Mouse (Mus musculus) left cerebral cortex, adult 8-10 months (tissue): ENCODE data around the gene Rflnb. TPM values are rescaled to one million over a fixed set of nuclear protein-coding genes. Genes with fewer than 3 reads are reported as not detected.

Source experiments
- DNase-seq, 2 experiments: peaks; one replicate each; pipeline ENCODE4 v3.0.0; 2022; ENCODE audit warnings: low spot score in 2 of 2
- total RNA-seq, 4 experiments: library from RNA; stranded (reverse); gene quantifications; 2 replicates each; pipeline ENCODE4 v1.2.4; 2022

Gene Rflnb
- total RNA-seq, 4 experiments from 2014 or later = 7.5 to 9.7 (median 8.9) TPM

DNA sequence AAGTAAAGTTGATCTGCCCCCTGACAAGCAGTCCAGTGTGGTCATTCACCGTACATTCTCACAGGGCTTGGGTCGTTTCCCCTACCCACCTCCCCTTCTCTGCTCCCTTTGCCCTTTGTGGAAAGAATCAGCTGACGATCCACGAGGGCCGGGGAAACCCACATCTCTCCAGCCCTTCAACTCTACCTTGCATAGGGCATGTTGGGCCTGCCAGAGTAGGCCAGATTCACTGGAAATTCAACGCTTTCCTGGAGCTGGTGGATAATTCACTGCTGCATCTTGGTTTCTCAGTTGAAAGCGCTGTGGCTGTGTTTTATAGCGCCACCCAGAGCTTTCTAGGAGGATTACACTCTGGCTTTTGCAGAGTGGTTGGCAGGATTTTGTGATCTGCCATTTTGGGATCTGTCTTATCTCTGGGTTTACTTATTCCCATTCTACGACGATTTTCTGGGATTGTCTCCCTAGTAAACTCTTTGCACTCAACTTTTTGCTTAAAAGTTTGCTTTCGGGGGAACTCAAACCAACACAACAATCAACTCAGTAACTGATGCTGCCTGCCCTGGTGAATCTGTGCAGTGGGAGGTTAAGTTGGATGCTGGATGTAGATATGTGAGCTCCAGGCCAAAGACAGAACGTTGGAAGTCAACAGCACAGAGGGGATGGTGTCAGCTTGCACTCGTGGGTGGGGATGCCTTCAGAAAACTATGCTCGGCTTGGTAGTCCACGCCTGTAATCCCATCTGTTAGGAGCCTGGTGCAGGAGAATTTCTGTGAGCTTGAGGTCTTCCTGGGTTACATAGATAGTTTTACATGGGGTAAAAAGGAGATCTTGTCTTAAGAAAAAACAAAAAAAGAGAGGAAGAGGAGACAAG, 36.4 kb downstream of the Rflnb start:
- no peak for DNase-seq

DNA sequence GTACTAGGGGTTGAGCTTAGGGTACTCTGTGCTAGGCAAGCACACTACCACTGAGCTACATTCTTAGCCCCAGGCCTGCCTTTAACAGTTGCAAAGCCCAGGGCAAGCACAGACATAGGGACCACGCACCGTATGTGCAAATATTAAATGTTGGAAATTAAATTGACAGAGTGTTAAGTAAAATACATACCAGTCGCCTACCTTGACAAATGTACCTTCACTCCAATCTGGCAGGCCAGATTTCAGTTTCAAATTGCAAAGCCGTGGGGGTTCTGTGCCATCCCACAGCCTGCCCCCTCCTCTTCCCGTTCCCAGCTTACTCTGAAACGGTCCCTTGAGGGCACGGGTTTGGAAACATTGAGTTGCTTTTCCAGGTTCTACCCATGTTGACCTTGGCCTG, 41.6 kb downstream of the Rflnb start:
- DNase-seq = no peak

DNA sequence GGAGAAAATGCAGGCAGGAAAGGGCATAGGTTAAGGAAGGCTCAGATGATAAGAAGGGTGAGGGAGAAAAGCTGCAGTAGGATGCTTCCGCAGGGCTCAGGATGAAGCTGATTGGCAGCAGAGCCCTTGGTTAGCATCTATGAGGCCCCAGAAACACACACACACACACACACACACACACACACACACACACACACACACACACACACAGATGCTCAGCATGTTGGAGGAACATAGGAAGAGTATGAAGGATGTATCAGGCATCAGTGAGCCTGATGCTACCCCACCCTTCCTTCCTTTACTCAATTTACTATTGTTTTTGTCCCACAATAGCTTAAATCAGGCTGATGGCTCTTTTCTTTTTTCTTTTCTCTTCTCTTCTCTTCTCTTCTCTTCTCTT, 43.0 kb downstream of the Rflnb start:
- no peak for DNase-seq

DNA sequence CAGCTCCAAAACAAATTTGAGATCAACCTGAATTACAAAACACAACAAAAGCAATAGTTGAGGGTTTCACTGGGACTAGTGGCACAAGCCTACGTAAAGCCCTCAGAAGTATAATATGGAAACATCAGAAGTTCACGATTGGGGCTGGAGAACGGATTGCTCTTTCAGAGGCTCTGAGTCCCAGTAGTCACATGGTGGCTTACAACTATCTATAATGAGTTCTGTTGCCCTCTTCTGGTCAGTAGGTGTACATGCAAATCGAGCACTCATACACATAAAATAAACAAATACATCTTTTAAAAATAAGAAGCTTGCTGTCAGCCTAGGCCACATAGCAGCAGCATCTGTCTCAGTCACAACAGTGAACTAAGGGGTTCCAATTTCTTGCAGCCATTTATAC, 44.4 kb downstream of the Rflnb start:
- DNase-seq = no peak

DNA sequence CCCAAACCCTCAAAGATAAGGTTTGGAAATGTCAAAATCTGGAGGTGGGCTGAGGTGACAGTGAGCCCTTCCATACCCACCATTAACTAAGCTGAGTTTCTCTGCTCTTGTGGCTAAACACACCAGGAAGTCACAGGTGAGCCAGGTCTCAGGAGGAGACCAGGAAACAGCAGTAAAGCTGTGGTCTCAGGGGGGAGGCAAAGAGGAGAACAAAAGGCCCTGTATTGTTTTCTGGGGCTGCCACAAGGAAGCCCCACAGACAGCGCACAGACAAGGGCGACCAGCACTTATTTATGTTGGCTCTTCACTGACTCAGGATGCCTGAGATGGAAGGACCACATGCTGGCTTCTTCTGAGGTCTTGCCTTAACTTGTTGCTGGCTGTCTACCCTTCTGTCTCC, 47.2 kb downstream of the Rflnb start:
- DNase-seq = no peak

DNA sequence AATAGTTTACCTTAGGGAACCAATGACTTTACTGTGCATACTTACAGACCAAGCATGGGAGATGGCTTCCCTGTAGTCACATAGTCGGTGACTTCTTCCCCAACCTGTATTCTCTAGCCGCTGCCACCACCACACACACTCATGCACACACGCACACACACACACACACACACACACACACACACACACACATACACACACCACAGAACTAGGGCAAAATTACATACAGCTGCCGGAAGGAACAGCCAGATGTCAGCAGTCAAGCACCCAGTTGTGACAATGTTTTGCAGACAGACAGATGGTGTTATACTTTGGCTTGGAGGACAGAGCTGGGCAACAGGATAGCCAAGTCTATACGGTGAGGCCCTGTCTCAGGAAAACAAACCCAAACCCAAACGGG, 49.5 kb downstream of the Rflnb start:
- no peak for DNase-seq

DNA sequence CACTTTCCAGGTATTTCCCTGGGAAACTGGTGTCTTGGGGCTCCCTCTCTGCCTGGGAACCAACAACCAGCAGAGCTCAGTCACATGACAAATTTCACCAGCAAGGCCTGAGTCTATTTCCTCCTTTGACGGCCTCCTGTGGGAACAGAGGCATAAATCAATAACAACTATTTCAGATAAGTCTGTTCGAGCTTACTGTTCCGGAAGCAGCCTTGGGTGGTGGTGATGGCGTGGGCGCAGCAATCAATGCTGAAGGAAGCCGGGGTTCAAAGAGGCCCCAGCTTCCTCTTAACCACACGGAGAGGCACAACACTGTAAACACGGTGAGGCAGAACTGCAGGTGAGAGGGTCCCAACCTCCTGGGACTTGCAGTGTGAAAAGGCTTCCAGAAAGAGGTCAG, 50.8 kb downstream of the Rflnb start:
- DNase-seq = no peak

DNA sequence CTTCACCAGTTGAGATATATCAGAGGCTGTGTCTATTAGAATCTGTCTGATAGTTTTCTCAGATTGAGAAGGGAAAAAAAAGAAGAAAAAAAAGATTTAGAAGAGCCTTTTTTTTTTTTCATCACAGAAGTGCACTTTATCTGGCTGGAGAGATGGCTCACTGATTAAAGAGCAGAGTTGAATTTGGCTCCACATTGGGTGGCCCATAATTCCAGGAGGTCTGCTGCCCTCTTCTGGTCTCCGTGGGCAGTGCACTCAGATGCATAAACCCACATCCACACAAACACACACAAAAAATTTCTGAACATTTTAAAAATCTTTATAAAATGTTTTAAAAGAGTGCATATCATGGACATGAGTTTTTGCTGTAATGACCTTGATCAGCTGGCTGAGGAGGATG, 53.6 kb downstream of the Rflnb start:
- no peak for DNase-seq

DNA sequence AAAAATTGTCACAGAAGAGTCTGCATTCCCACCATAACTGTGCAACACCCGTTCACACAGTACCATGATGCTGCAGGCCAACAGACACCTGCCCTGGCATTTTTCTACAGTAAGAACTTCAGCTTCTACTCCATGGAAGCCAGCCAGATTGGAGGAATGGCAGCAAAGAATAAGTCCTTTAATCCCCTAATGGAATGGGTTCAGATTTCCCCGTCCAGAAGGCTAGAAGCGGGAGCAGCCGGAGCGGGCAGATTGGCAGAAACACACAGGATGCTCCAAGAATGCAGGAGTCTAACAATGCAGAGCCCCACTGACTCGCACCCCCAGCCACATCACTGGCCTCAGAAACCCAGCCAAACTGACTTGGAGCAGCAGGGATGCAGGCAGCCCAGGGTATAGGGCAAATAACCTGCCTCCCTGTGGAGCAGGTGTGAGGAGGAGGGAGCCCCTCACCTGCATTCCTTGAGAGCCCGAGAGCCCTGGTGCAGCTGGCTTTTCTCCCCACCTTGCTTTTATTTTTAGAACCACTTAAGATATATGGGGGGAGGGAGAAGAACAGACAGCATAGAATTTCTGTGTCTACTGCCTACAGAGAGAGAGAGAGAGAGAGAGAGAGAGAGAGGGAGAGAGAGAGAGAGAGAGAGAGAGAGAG, 54.5 kb downstream of the Rflnb start:
- no peak for DNase-seq

DNA sequence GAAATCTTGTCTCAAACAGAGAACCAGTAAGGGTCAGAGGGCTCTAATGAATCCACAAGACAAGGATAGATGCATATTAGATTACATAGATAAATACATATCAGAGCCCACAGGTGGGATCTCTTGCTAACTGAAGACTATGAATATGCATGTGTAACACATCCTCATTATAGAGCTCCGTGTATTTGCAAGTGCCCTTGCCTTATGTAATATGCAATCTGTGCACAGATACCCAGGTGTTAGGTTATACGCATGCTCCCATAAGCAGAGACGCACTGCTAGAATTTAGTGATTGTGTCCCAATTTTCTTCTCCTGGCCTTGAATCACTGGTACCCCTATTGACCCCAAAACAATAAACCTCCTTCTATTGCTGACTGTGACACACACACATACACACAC, 55.4 kb downstream of the Rflnb start:
- no peak for DNase-seq

DNA sequence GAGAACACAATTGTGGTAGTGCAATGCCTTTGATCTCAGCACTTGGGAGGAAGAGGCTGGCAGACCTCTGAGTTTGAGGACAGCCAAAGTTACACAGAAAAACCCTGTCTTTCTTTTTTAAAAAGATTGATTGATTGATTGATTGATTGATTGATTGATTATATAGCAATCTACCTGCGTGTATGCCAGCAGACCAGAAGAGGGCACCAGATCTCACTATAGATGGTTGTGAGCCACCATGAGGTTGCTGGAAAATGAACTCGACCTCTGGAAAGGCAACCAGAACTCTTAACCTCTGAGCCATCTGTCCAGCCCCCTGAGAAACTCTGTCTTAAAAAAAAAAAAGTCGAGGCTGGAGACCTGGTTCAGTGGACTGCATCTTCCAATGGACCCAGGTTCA, 57.0 kb downstream of the Rflnb start:
- no peak for DNase-seq

Other genes starting within 250 kb of the Rflnb start
- 10 to 100 TPM; 21.7 to 32.6 (median 24.1) TPM for gene Doc2b, start 231.7 kb downstream of the Rflnb start, total RNA-seq
- gene Rph3al, start 89.4 kb downstream of the Rflnb start, total RNA-seq = 1 to 10 TPM; 2.5 to 3.7 (median 3.5) TPM
- gene 1700016K19Rik, start 27.9 kb downstream of the Rflnb start, total RNA-seq = 1 to 10 TPM; 1.8 to 5.9 (median 3.2) TPM
- gene Vps53, start 151.9 kb upstream of the Rflnb start, total RNA-seq = 10 to 100 TPM; 77.7 to 96.2 (median 86.1) TPM
- 10 to 100 TPM; 16.1 to 18.7 (median 17.7) TPM for gene Fam57a, start 151.9 kb upstream of the Rflnb start, total RNA-seq
- 1 to 10 TPM in 2 of 4 experiments, under 1 TPM in 2; 0.70 to 1.3 (median 1.1) TPM for gene Dbil5, start 189.8 kb upstream of the Rflnb start, total RNA-seq
- gene Gemin4, start 189.9 kb upstream of the Rflnb start, total RNA-seq = 10 to 100 TPM in 1 of 4 experiments, 1 to 10 TPM in 3; 6.9 to 10.6 (median 9.2) TPM
- gene Mrm3, start 215.9 kb upstream of the Rflnb start, total RNA-seq = 10 to 100 TPM; 12.5 to 19.1 (median 18.6) TPM
- 10 to 100 TPM; 57.4 to 69.0 (median 60.8) TPM for gene Glod4, start 215.9 kb upstream of the Rflnb start, total RNA-seq